Mouse (Mus musculus): ENCODE results near the gene Padi1. TPM values are rescaled to one million over a fixed set of nuclear protein-coding genes. Genes with fewer than 3 reads are reported as not detected.

Padi1 gene
- polyA plus RNA-seq, 1 experiment from 2014 or later, result 0.07 TPM

GRCm38 (mm10) chr4:140817413-140817812 is 28.2 kb downstream of the Padi1 start:
- ATAC-seq (replicated peaks; ENCODE audit: extremely low read depth, insufficient read depth, low FRiP score), result no peak
- no peaks in the 10 kb centered on the region for H3K27me3 ChIP-seq (ENCODE audit: control insufficient read depth, insufficient read depth, low read length)
- H3K4me2 ChIP-seq (ENCODE audit: low read depth, low read length), result no peak overlapping the region
- H3K9ac ChIP-seq (ENCODE audit: low read length), result no peak overlapping the region
- H3K27ac ChIP-seq (ENCODE audit: low read length), result no peak overlapping the region
- 91% methylated on average over 8 of the region's 8 CpGs for WGBS
- H3K4me1 ChIP-seq (ENCODE audit: control insufficient read depth, insufficient read depth, low read length), result peaks cover 28% of the 10 kb centered on the region
- no peaks in the 10 kb centered on the region for H3K36me3 ChIP-seq (ENCODE audit: control insufficient read depth, insufficient read depth)
- no peak overlapping the region for H3K4me3 ChIP-seq (ENCODE audit: low read length)
- peaks cover 2% of the 10 kb centered on the region for H3K9me3 ChIP-seq (replicated peaks; ENCODE audit: control insufficient read depth, low read length)

DNA sequence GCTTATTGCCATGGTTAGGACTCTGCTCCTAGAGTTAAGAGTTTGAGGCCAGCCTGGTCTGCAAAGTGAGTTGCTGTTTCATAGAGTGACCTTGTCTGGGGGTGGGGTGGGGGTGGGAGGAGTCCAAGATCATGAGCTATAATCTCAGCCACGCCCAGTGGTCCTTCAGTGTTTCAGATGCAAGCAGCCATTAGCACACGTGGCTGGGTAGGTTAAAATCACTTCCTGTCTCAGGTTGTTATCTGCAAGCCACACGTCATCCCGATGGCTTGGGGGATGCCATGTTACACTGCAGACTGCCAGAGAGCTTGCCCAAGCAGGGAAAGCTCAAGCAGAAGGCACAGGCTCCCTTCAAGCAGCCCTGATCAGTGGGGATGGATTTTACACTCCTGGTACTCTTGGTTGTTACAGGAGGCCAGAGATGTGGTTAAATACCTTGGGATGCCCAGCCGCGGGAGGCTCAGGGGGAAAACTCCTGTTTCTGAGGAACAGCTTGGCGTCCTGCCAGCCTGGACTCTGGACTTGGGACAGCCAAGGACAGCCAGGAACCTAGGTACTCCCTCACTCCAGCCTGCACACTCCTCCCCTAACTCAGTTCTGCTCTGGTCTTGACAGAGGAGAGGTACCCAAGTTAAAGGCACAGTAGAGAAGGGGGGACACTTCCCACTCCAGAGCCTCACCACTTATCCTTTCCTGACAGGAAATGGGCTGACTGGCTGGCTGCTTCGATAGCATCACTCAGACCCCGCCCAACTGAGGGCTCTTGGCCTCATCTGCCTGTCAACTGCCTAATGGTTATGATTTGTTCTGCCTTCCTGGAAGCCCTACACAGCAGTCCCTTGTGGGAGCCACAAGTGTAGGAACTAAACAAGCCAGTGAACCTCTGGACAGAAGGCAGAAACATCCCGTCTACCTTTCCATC is 29.3 kb downstream of the Padi1 start:
- H3K4me3 ChIP-seq (ENCODE audit: low read length), result no peak overlapping the region
- no peak overlapping the region for H3K4me2 ChIP-seq (ENCODE audit: low read depth, low read length)
- H3K4me1 ChIP-seq (ENCODE audit: control insufficient read depth, insufficient read depth, low read length), result peaks cover 36% of the 10 kb centered on the region
- 19% methylated on average over 10 of the region's 10 CpGs for WGBS
- no peaks in the 10 kb centered on the region for H3K36me3 ChIP-seq (ENCODE audit: control insufficient read depth, insufficient read depth)
- H3K27me3 ChIP-seq (ENCODE audit: control insufficient read depth, insufficient read depth, low read length), result no peaks in the 10 kb centered on the region
- ATAC-seq (replicated peaks; ENCODE audit: extremely low read depth, insufficient read depth, low FRiP score), result no peak
- no peak overlapping the region for H3K9ac ChIP-seq (ENCODE audit: low read length)
- no peak overlapping the region for H3K27ac ChIP-seq (ENCODE audit: low read length)
- H3K9me3 ChIP-seq (replicated peaks; ENCODE audit: control insufficient read depth, low read length), result no peaks in the 10 kb centered on the region; the same call in 1 of the 2 replicates

DNA sequence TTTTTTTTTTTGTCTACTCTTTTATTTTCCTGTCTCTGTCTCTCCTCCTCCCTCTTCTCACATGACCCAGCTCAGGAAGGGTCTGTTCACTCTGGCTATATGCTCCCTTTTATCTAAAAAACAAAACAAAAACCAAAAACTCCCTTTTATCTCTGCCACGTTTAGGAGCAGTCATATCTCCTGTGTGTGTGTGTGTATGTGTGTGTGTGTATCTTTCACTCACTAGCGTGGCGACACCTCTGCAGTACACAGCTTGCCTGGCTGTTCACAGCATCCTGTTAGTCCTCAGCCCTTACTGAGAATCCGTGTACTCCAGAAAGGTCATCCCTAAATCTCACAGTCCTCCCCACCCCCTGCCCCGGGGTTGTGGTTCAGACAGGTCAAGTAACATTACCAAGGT is 30.1 kb downstream of the Padi1 start:
- Histone ChIP-seq H3K4me3 (ENCODE audit: low read length) (no peak overlapping the region), H3K9ac (ENCODE audit: low read length) (no peak overlapping the region), H3K9me3 (replicated peaks; ENCODE audit: control insufficient read depth, low read length) (no peaks in the 10 kb centered on the region; the same call in 1 of the 2 replicates), H3K27ac (ENCODE audit: low read length) (no peak overlapping the region), H3K27me3 (ENCODE audit: control insufficient read depth, insufficient read depth, low read length) (no peaks in the 10 kb centered on the region), H3K4me2 (ENCODE audit: low read depth, low read length) (no peak overlapping the region), H3K36me3 (ENCODE audit: control insufficient read depth, insufficient read depth) (no peaks in the 10 kb centered on the region), H3K4me1 (ENCODE audit: control insufficient read depth, insufficient read depth, low read length) (peaks cover 36% of the 10 kb centered on the region)
- no peak for ATAC-seq (replicated peaks; ENCODE audit: extremely low read depth, insufficient read depth, low FRiP score)
- 45% methylated on average over 5 of the region's 5 CpGs for WGBS

- 29% methylated on average over 36 of the region's 36 CpGs for WGBS
- H3K27me3 ChIP-seq (ENCODE audit: control insufficient read depth, insufficient read depth, low read length), result no peaks in the 10 kb centered on the region
- peaks cover 36% of the 10 kb centered on the region for H3K4me1 ChIP-seq (ENCODE audit: control insufficient read depth, insufficient read depth, low read length)
- H3K27ac ChIP-seq (ENCODE audit: low read length), result peak overlapping the region; percentile 25; the same call in 1 of the 2 replicates
- peak overlapping the region; percentile 77 for H3K4me2 ChIP-seq (ENCODE audit: low read depth, low read length)
- peak overlapping the region; percentile 72 for H3K9ac ChIP-seq (ENCODE audit: low read length)
- H3K36me3 ChIP-seq (ENCODE audit: control insufficient read depth, insufficient read depth), result no peaks in the 10 kb centered on the region
- no peak for ATAC-seq (replicated peaks; ENCODE audit: extremely low read depth, insufficient read depth, low FRiP score)
- no peaks in the 10 kb centered on the region; the same call in 1 of the 2 replicates for H3K9me3 ChIP-seq (replicated peaks; ENCODE audit: control insufficient read depth, low read length)
- H3K4me3 ChIP-seq (ENCODE audit: low read length), result peak overlapping the region; percentile 54
Observed at GRCm38 (mm10) chr4:140814241-140815225, 31.0 kb downstream of the Padi1 start.

DNA sequence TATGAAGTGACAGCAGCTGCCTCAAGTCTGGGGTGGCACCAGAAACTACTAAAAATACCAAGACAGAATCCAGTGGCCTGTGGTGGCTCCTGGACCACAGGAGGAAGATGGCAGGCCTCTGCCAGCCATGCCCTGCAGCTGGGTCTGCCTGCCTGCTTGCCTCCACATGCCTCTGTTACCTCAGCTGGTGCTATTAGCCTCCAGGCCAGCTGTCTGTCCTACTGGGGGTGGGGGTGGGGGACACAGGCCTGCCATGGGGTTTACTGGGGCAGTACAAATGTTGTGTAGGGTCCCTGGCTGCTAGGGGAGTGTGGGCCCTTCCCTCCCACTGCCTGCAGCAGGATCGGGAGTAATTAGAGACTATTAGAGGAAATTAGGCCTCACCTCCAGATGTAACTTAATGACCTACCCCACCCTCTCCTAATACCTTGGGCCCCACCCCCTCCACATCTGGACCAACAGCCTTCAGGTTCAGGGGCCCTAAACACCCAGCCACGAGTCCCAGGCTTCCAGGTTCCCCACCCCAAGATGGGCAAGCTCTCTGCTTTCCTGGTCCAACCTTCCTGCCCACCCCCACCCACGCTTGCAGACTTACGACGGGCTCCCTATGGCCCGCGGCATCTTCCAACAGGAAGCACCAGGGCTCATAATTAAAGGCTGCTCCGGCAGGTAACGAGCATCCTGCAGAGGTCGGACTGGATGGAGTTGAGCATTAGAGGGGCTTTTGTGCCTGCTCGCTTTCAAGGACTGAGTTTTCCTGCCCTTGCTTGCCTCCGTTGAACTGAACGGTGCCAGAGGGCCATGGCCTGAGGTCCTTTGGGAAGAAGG is 32.0 kb downstream of the Padi1 start:
- H3K9me3 ChIP-seq (replicated peaks; ENCODE audit: control insufficient read depth, low read length), result no peaks in the 10 kb centered on the region; the same call in 1 of the 2 replicates
- H3K27me3 ChIP-seq (ENCODE audit: control insufficient read depth, insufficient read depth, low read length), result no peaks in the 10 kb centered on the region
- peak overlapping the region; percentile 72; the same call in 1 of the 2 replicates for H3K9ac ChIP-seq (ENCODE audit: low read length)
- peak overlapping the region; percentile 77 for H3K4me2 ChIP-seq (ENCODE audit: low read depth, low read length)
- H3K4me1 ChIP-seq (ENCODE audit: control insufficient read depth, insufficient read depth, low read length), result peaks cover 36% of the 10 kb centered on the region
- H3K27ac ChIP-seq (ENCODE audit: low read length), result no peak overlapping the region
- no peaks in the 10 kb centered on the region for H3K36me3 ChIP-seq (ENCODE audit: control insufficient read depth, insufficient read depth)
- 53% methylated on average over 13 of the region's 13 CpGs for WGBS
- H3K4me3 ChIP-seq (ENCODE audit: low read length), result peak overlapping the region; percentile 54
- no peak for ATAC-seq (replicated peaks; ENCODE audit: extremely low read depth, insufficient read depth, low FRiP score)

- no peak for ATAC-seq (replicated peaks; ENCODE audit: extremely low read depth, insufficient read depth, low FRiP score)
- Histone ChIP-seq H3K4me2 (ENCODE audit: low read depth, low read length) (peak overlapping the region; percentile 24; the same call in 1 of the 2 replicates), H3K27me3 (ENCODE audit: control insufficient read depth, insufficient read depth, low read length) (no peaks in the 10 kb centered on the region), H3K9ac (ENCODE audit: low read length) (no peak overlapping the region), H3K27ac (ENCODE audit: low read length) (no peak overlapping the region; the same call in 1 of the 2 replicates), H3K4me1 (ENCODE audit: control insufficient read depth, insufficient read depth, low read length) (peaks cover 36% of the 10 kb centered on the region), H3K4me3 (ENCODE audit: low read length) (no peak overlapping the region), H3K36me3 (ENCODE audit: control insufficient read depth, insufficient read depth) (no peaks in the 10 kb centered on the region), H3K9me3 (replicated peaks; ENCODE audit: control insufficient read depth, low read length) (no peaks in the 10 kb centered on the region; the same call in 1 of the 2 replicates)
- 13% methylated on average over 13 of the region's 14 CpGs for WGBS
Observed at GRCm38 (mm10) chr4:140812609-140813008, 33.0 kb downstream of the Padi1 start.

- Histone ChIP-seq H3K36me3 (ENCODE audit: control insufficient read depth, insufficient read depth) (no peaks in the 10 kb centered on the region), H3K4me3 (ENCODE audit: low read length) (no peak overlapping the region), H3K27me3 (ENCODE audit: control insufficient read depth, insufficient read depth, low read length) (0 out of 2 replicates have a peak, but pooled peaks cover 1% of the 10 kb centered on the region), H3K4me1 (ENCODE audit: control insufficient read depth, insufficient read depth, low read length) (peaks cover 36% of the 10 kb centered on the region), H3K9me3 (replicated peaks; ENCODE audit: control insufficient read depth, low read length) (no peaks in the 10 kb centered on the region), H3K9ac (ENCODE audit: low read length) (no peak overlapping the region), H3K27ac (ENCODE audit: low read length) (no peak overlapping the region; the same call in 1 of the 2 replicates), H3K4me2 (ENCODE audit: low read depth, low read length) (peak overlapping the region; percentile 24; the same call in 1 of the 2 replicates)
- ATAC-seq (replicated peaks; ENCODE audit: extremely low read depth, insufficient read depth, low FRiP score), result 0 out of 2 replicates have a peak, but pooled peaks have one; percentile 7
- 23% methylated on average over 8 of the region's 8 CpGs for WGBS
Observed at GRCm38 (mm10) chr4:140812191-140812590, 33.4 kb downstream of the Padi1 start.
